Mouse (Mus musculus) kidney, embryonic 15.5 days (tissue): ENCODE data around the gene Xpo5. TPM values are rescaled to one million over a fixed set of nuclear protein-coding genes. Genes with fewer than 3 reads are reported as not detected.

ENCODE experiments used
- ATAC-seq: fragments of 200-750 bp; cut with Nextera tagmentation; replicated peaks from 2 replicates; pipeline ENCODE4 v1.8.0; 2017; ENCODE audit warnings: moderate TSS enrichment; ENCODE audit not compliant: low FRiP score
- H3K27ac ChIP-seq: fragments of 300-500 bp; sonication (generic); 2 replicates; pipeline ENCODE4 v1.5.1; 2015; ENCODE audit warnings: mild to moderate bottlenecking, inconsistent platforms
- H3K27me3 ChIP-seq: fragments of 300-500 bp; sonication (generic); 2 replicates; pipeline ENCODE4 v1.6.1; 2015; ENCODE audit warnings: inconsistent platforms
- H3K36me3 ChIP-seq: fragments of 300-500 bp; sonication (generic); 2 replicates; pipeline ENCODE4 v1.6.1; 2015; ENCODE audit warnings: inconsistent platforms
- H3K4me1 ChIP-seq: fragments of 300-500 bp; sonication (generic); 2 replicates; pipeline ENCODE4 v1.6.1; 2015; ENCODE audit warnings: inconsistent platforms
- H3K4me2 ChIP-seq: fragments of 300-500 bp; sonication (generic); 2 replicates; pipeline ENCODE4 v1.6.1; 2015; ENCODE audit warnings: moderate library complexity, mild to moderate bottlenecking, inconsistent platforms
- H3K4me3 ChIP-seq: fragments of 300-500 bp; sonication (generic); replicated peaks from 2 replicates; pipeline ENCODE4 v1.5.1; 2015; ENCODE audit warnings: mild to moderate bottlenecking, inconsistent platforms
- H3K9ac ChIP-seq: fragments of 300-500 bp; sonication (generic); 2 replicates; pipeline ENCODE4 v1.6.1; 2015; ENCODE audit warnings: mild to moderate bottlenecking, inconsistent platforms
- H3K9me3 ChIP-seq: fragments of 300-500 bp; sonication (generic); replicated peaks from 2 replicates; pipeline ENCODE4 v1.6.1; 2016; ENCODE audit warnings: inconsistent platforms
- WGBS: fragments of 180-500 bp; shearing (Covaris S2); methylation state at CpG from one replicate; pipeline ENCODE4 v1.1.7; 2015; ENCODE audit warnings: mixed read lengths; 5-methylcytosine and 5-hydroxymethylcytosine counted together
- polyA plus RNA-seq: library from polyadenylated mRNA; unstranded; fragments of >200 nt; fragmentation: Nextera tagmentation; extraction: Ambion mirVana; gene quantifications from 2 replicates; pipeline ENCODE4 v1.2.1, GENCODE M21; 2015

Gene Xpo5
- polyA plus RNA-seq: 41.9 and 44.8 TPM in 2 replicates

GRCm38 (mm10) chr17:46202421-46203071 lies at the start of gene Xpo5, which contains the start of gene Polh:
Gene Xpo5, plus strand, starts transcription at chr17:46202782.
Gene Polh, minus strand, starts transcription at chr17:46202645.
- H3K27ac ChIP-seq: peak within 1 kb of the TSS; percentile 91
- H3K9me3 ChIP-seq: no peaks in the 10 kb centered on the region
- peak; percentile 96 for ATAC-seq
- H3K27me3 ChIP-seq: no peaks in the 10 kb centered on the region
- peaks cover 53% of the 10 kb centered on the region for H3K36me3 ChIP-seq
- H3K4me2 ChIP-seq: peak within 1 kb of the TSS; percentile 82
- peak within 1 kb of the TSS; percentile 78 for H3K4me3 ChIP-seq
- peak within 1 kb of the TSS; percentile 89 for H3K9ac ChIP-seq
- peaks cover 23% of the 10 kb centered on the region for H3K4me1 ChIP-seq
- under 1% methylated on average over 66 of the region's 66 CpGs for WGBS

- Histone ChIP-seq H3K9me3 (no peaks in the 10 kb centered on the region), H3K4me2 (peak within 1 kb of the TSS; percentile 79), H3K27ac (peak within 1 kb of the TSS; percentile 86), H3K36me3 (peaks cover 21% of the 10 kb centered on the region), H3K27me3 (no peaks in the 10 kb centered on the region), H3K4me3 (peak within 1 kb of the TSS; percentile 77), H3K9ac (peak within 1 kb of the TSS; percentile 68), H3K4me1 (peaks cover 18% of the 10 kb centered on the region)
- peak; percentile 93 for ATAC-seq
- WGBS: 5% methylated on average over 33 of the region's 33 CpGs
Observed at GRCm38 (mm10) chr17:46152847-46153782, 49.5 kb upstream of the Xpo5 start, which contains the start of gene Mad2l1bp. Gene Mad2l1bp, minus strand, starts transcription at chr17:46153553.

GRCm38 (mm10) chr17:46154336-46154735 lies 48.2 kb upstream of the Xpo5 start:
- ATAC-seq: no peak
- Histone ChIP-seq H3K4me1 (peaks cover 21% of the 10 kb centered on the region), H3K9ac (no peak overlapping the region), H3K36me3 (peaks cover 10% of the 10 kb centered on the region), H3K27ac (no peak overlapping the region), H3K27me3 (no peaks in the 10 kb centered on the region), H3K4me2 (no peak overlapping the region), H3K4me3 (no peak overlapping the region), H3K9me3 (no peaks in the 10 kb centered on the region)
- WGBS: 92% methylated on average over 3 of the region's 3 CpGs

GRCm38 (mm10) chr17:46156680-46157079 lies 45.9 kb upstream of the Xpo5 start:
- peaks cover under 1% of the 10 kb centered on the region; the same call in 1 of the 2 replicates for H3K36me3 ChIP-seq
- WGBS: 68% methylated on average over 5 of the region's 5 CpGs
- no peak overlapping the region for H3K4me2 ChIP-seq
- H3K27ac ChIP-seq: no peak overlapping the region
- no peak overlapping the region for H3K9ac ChIP-seq
- H3K4me3 ChIP-seq: no peak overlapping the region
- peaks cover 27% of the 10 kb centered on the region for H3K4me1 ChIP-seq
- no peak for ATAC-seq
- no peaks in the 10 kb centered on the region for H3K9me3 ChIP-seq
- H3K27me3 ChIP-seq: no peaks in the 10 kb centered on the region

- ATAC-seq: no peak
- Histone ChIP-seq H3K9ac (no peak overlapping the region), H3K27me3 (no peaks in the 10 kb centered on the region), H3K4me2 (no peak overlapping the region), H3K36me3 (no peaks in the 10 kb centered on the region), H3K4me3 (no peak overlapping the region), H3K9me3 (no peaks in the 10 kb centered on the region), H3K4me1 (peaks cover 29% of the 10 kb centered on the region), H3K27ac (no peak overlapping the region)
- 76% methylated on average over 8 of the region's 8 CpGs for WGBS
Observed at GRCm38 (mm10) chr17:46157131-46157530, 45.5 kb upstream of the Xpo5 start.

- Histone ChIP-seq H3K9ac (no peak overlapping the region; the same call in 1 of the 2 replicates), H3K4me2 (peak overlapping the region; percentile 91)
- 62% methylated on average over 2 of the region's 2 CpGs for WGBS
Observed at GRCm38 (mm10) chr17:46159236-46159635, 43.3 kb upstream of the Xpo5 start.

GRCm38 (mm10) chr17:46160090-46160662 lies 42.4 kb upstream of the Xpo5 start:
- Histone ChIP-seq H3K9me3 (no peaks in the 10 kb centered on the region), H3K4me2 (peak overlapping the region; percentile 91), H3K36me3 (peaks cover 23% of the 10 kb centered on the region), H3K9ac (peak overlapping the region; percentile 63), H3K27ac (peak overlapping the region; percentile 95), H3K27me3 (no peaks in the 10 kb centered on the region), H3K4me1 (peaks cover 30% of the 10 kb centered on the region), H3K4me3 (peak overlapping the region; percentile 88)
- 1% methylated on average over 16 of the region's 16 CpGs for WGBS
- ATAC-seq: peak; percentile 82

More at GRCm38 (mm10) chr17:46159236-46159635, 43.3 kb upstream of the Xpo5 start:
- ATAC-seq: no peak
- Histone ChIP-seq H3K9me3 (no peaks in the 10 kb centered on the region), H3K36me3 (peaks cover 14% of the 10 kb centered on the region), H3K4me1 (peaks cover 30% of the 10 kb centered on the region), H3K27ac (peak overlapping the region; percentile 95), H3K27me3 (no peaks in the 10 kb centered on the region), H3K4me3 (peak overlapping the region; percentile 88; the same call in 1 of the 2 replicates)

GRCm38 (mm10) chr17:46160686-46161085 lies 41.9 kb upstream of the Xpo5 start, which contains the start of gene Gtpbp2:
Gene Gtpbp2, plus strand, starts transcription at chr17:46161032.
- peak within 1 kb of the TSS; percentile 91 for H3K4me2 ChIP-seq
- no peaks in the 10 kb centered on the region for H3K9me3 ChIP-seq
- peak; percentile 93 for ATAC-seq
- peaks cover 29% of the 10 kb centered on the region for H3K36me3 ChIP-seq
- H3K27me3 ChIP-seq: no peaks in the 10 kb centered on the region
- peak within 1 kb of the TSS; percentile 95 for H3K27ac ChIP-seq
- H3K9ac ChIP-seq: peak within 1 kb of the TSS; percentile 75
- peak within 1 kb of the TSS; percentile 88 for H3K4me3 ChIP-seq
- H3K4me1 ChIP-seq: peaks cover 30% of the 10 kb centered on the region
- under 1% methylated on average over 23 of the region's 23 CpGs for WGBS

- peak; percentile 26 for ATAC-seq
- H3K27me3 ChIP-seq: no peaks in the 10 kb centered on the region
- H3K4me2 ChIP-seq: peak overlapping the region; percentile 91
- H3K27ac ChIP-seq: peak overlapping the region; percentile 95
- WGBS: under 1% methylated on average over 19 of the region's 19 CpGs
- H3K9me3 ChIP-seq: no peaks in the 10 kb centered on the region
- peaks cover 30% of the 10 kb centered on the region for H3K4me1 ChIP-seq
- H3K4me3 ChIP-seq: peak overlapping the region; percentile 88
- peak overlapping the region; percentile 75 for H3K9ac ChIP-seq
- H3K36me3 ChIP-seq: peaks cover 34% of the 10 kb centered on the region
Observed at GRCm38 (mm10) chr17:46161179-46161578, 41.4 kb upstream of the Xpo5 start.

- WGBS: 53% methylated on average over 9 of the region's 9 CpGs
- no peaks in the 10 kb centered on the region for H3K27me3 ChIP-seq
Observed at GRCm38 (mm10) chr17:46161710-46162109, 40.9 kb upstream of the Xpo5 start.

GRCm38 (mm10) chr17:46162551-46162950 lies 40.0 kb upstream of the Xpo5 start:
- no peak overlapping the region for H3K9ac ChIP-seq
- H3K27me3 ChIP-seq: no peaks in the 10 kb centered on the region
- peak overlapping the region; percentile 66; the same call in 1 of the 2 replicates for H3K27ac ChIP-seq
- peak overlapping the region; percentile 91 for H3K4me2 ChIP-seq
- H3K4me1 ChIP-seq: peaks cover 29% of the 10 kb centered on the region
- 82% methylated on average over 7 of the region's 7 CpGs for WGBS
- ATAC-seq: no peak
- no peaks in the 10 kb centered on the region for H3K9me3 ChIP-seq
- peaks cover 47% of the 10 kb centered on the region for H3K36me3 ChIP-seq
- peak overlapping the region; percentile 11 for H3K4me3 ChIP-seq

More at GRCm38 (mm10) chr17:46161710-46162109, 40.9 kb upstream of the Xpo5 start:
- Histone ChIP-seq H3K27ac (peak overlapping the region; percentile 95), H3K9ac (peak overlapping the region; percentile 75), H3K4me1 (peaks cover 29% of the 10 kb centered on the region), H3K4me2 (peak overlapping the region; percentile 91), H3K36me3 (peaks cover 39% of the 10 kb centered on the region), H3K4me3 (peak overlapping the region; percentile 88), H3K9me3 (no peaks in the 10 kb centered on the region)
- ATAC-seq: no peak
